Mouse (Mus musculus) hindbrain, embryonic 10.5 days (tissue): ENCODE measurements around the gene Gm3250. TPM values are rescaled to one million over a fixed set of nuclear protein-coding genes. Genes with fewer than 3 reads are reported as not detected.
"Not testable (repeated sequence)": the region's sequence is repeated elsewhere in the genome, so short reads cannot be mapped to it uniquely, and the experiment has no call there.

Experiments used
- DNase-seq: peaks from one replicate; pipeline ENCODE4 v3.0.0-alpha.2; 2017; ENCODE audit warnings: low spot score
- H3K27ac ChIP-seq: fragments of 300-500 bp; sonication (generic); 2 replicates; pipeline ENCODE4 v1.5.1; 2016; ENCODE audit warnings: mild to moderate bottlenecking, moderate library complexity
- H3K27me3 ChIP-seq: fragments of 300-500 bp; sonication (generic); 2 replicates; pipeline ENCODE4 v1.6.1; 2016; ENCODE audit warnings: mild to moderate bottlenecking; ENCODE audit not compliant: poor library complexity, insufficient read depth, severe bottlenecking
- H3K36me3 ChIP-seq: fragments of 300-500 bp; sonication (generic); 2 replicates; pipeline ENCODE4 v1.6.1; 2016; ENCODE audit warnings: mild to moderate bottlenecking, moderate library complexity
- H3K4me1 ChIP-seq: fragments of 300-500 bp; sonication (generic); replicated peaks from 2 replicates; pipeline ENCODE4 v1.6.1; 2016; ENCODE audit warnings: mild to moderate bottlenecking
- H3K4me3 ChIP-seq: fragments of 300-500 bp; sonication (generic); 2 replicates; pipeline ENCODE4 v1.5.1; 2016; ENCODE audit warnings: mild to moderate bottlenecking, moderate library complexity
- H3K9me3 ChIP-seq: fragments of 300-500 bp; sonication (generic); 2 replicates; pipeline ENCODE4 v1.6.1; 2016; ENCODE audit warnings: mild to moderate bottlenecking, moderate library complexity
- WGBS: fragments of 180-500 bp; shearing (Covaris S2); methylation state at CpG from one replicate; pipeline ENCODE4 v1.1.7; 2016; 5-methylcytosine and 5-hydroxymethylcytosine counted together
- polyA plus RNA-seq: library from polyadenylated mRNA; unstranded; fragments of >200 nt; fragmentation: Nextera tagmentation; extraction: Ambion mirVana; gene quantifications from 2 replicates; pipeline ENCODE4 v1.2.1, GENCODE M21; 2016

Gene Gm3250
- polyA plus RNA-seq, 1 experiment from 2014 or later, result not detected

DNA sequence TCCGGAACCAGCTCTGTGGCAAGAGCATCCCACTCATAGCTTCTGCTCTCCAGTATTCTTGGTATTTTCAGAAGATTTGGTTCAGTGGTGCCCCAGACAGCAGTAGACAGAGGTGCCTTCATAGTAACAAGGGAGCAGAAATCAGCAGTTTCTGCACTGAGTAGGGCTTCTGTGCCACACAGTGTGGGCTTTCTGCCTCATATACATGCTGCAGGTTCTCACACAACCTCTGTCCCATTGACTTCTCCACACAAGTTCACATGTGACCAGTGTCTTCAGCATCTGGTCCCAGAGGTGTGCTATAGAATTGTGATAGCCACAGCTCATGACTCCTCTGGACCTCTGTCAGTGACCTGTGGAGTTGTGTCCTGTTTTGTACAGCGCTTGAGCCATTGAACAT, 6.3 kb upstream of the Gm3250 start:
- no peaks in the 10 kb centered on the region for H3K9me3 ChIP-seq
- H3K4me3 ChIP-seq, result no peak overlapping the region
- DNase-seq, result no peak
- no peak overlapping the region for H3K27ac ChIP-seq
- 78% methylated on average over 2 of the region's 2 CpGs for WGBS
- 0 out of 2 replicates have a peak, but pooled peaks cover 5% of the 10 kb centered on the region for H3K4me1 ChIP-seq
- H3K27me3 ChIP-seq, result no peaks in the 10 kb centered on the region
- H3K36me3 ChIP-seq, result no peaks in the 10 kb centered on the region

DNA sequence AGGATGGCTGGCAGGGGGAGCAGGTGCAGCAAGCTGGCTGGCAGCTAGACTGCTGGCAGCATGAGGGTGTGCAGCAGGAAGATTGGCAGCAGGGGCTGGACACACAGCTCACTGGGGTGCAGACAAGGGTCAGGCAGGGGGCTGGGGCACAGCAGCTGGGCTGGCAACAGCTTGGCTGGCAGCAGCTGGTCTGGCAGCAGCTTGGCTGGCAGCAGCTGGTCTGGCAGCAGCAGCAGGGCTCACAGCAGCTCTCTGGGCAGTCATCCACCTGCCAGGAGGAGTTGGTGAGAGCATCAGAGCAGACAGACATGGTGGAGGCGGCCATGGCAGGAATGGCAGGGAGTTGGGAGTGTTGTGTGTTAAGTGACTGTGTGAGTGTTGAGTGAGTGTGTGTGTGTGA, 5.5 kb upstream of the Gm3250 start, which contains the start of gene Gm7137:
Gene Gm7137 (minus strand): TSS at position 325 of the 400 bp plus-strand sequence.
- not testable (repeated sequence) for H3K27ac ChIP-seq, DNase-seq, H3K9me3 ChIP-seq, H3K27me3 ChIP-seq, H3K4me1 ChIP-seq, H3K4me3 ChIP-seq, H3K36me3 ChIP-seq
- 56% methylated on average over 1 of the region's 1 CpGs for WGBS

DNA sequence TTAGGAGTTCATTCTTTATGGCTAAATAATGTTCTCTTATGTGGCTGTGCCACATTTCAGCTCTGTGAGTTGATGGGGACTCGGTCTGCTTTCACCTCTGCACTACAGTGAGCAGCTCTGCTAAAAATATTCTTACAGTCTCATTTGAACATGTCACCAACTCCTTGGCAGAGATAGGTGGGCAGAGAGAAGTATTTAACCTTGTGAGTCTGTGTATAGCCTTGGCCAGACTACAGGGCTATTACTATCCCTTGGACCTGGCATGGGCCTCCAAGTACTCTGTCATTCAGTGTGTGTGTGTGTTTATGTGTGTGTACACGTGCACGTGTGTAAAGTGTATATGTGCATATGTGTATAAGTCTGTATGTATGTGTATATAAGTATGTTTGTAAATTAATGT, 1.1 kb upstream of the Gm3250 start:
- H3K36me3 ChIP-seq, result not testable (repeated sequence)

DNA sequence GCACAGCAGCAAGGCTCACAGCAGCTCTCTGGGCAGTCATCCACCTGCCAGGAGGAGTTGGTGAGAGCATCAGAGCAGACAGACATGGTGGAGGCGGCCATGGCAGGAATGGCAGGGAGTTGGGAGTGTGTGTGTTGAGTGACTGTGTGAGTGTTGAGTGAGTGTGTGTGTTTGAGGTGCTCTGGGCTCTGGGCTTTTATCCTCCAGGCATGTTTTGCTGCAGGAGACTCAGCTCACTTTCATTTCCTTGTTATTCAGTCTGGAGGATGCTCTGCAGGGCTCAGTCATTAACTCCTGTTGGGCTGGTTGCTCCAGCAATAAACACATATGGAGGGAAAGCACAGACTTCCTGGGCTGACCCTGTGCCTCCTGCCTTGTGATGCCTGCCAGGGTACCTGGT, 5.5 kb downstream of the Gm3250 start, which contains the start of gene Gm7138:
Gene Gm7138 (minus strand): TSS at position 101 of the 400 bp plus-strand sequence.
- 87% methylated on average over 1 of the region's 1 CpGs for WGBS
- H3K27me3 ChIP-seq, H3K9me3 ChIP-seq, H3K4me3 ChIP-seq, H3K36me3 ChIP-seq, H3K27ac ChIP-seq, DNase-seq, H3K4me1 ChIP-seq: not testable (repeated sequence)

More for the DNA sequence above, 1.1 kb upstream of the Gm3250 start:
- DNase-seq, H3K4me1 ChIP-seq, H3K4me3 ChIP-seq, H3K27ac ChIP-seq, H3K9me3 ChIP-seq, H3K27me3 ChIP-seq: not testable (repeated sequence)
- WGBS, result 95% methylated on average over 3 of the region's 3 CpGs

DNA sequence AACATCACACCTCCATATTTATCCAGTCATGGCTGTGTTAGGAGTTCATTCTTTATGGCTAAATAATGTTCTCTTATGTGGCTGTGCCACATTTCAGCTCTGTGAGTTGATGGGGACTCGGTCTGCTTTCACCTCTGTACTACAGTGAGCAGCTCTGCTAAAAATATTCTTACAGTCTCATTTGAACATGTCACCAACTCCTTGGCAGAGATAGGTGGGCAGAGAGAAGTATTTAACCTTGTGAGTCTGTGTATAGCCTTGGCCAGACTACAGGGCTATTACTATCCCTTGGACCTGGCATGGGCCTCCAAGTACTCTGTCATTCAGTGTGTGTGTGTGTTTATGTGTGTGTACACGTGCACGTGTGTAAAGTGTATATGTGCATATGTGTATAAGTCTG, 10.2 kb downstream of the Gm3250 start:
- H3K9me3 ChIP-seq, H3K36me3 ChIP-seq, H3K27ac ChIP-seq, H3K4me3 ChIP-seq, DNase-seq, H3K4me1 ChIP-seq, H3K27me3 ChIP-seq: not testable (repeated sequence)
- 97% methylated on average over 3 of the region's 3 CpGs for WGBS

DNA sequence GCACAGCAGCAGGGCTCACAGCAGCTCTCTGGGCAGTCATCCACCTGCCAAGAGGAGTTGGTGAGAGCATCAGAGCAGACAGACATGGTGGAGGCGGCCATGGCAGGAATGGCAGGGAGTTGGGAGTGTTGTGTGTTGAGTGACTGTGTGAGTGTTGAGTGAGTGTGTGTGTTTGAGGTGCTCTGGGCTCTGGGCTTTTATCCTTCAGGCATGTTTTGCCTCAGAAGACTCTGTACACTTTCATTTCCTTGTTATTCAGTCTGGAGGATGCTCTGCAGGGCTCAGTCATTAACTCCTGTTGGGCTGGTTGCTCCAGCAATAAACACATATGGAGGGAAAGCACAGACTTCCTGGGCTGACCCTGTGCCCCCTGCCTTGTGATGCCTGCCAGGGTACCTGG, 11.1 kb downstream of the Gm3250 start, which contains the start of gene Gm3238:
Gene Gm3238 (minus strand): TSS at position 101 of the 400 bp plus-strand sequence.
- not testable (repeated sequence) for H3K36me3 ChIP-seq, H3K27ac ChIP-seq, H3K4me1 ChIP-seq, DNase-seq, H3K27me3 ChIP-seq, H3K4me3 ChIP-seq, H3K9me3 ChIP-seq
- 71% methylated on average over 1 of the region's 1 CpGs for WGBS

DNA sequence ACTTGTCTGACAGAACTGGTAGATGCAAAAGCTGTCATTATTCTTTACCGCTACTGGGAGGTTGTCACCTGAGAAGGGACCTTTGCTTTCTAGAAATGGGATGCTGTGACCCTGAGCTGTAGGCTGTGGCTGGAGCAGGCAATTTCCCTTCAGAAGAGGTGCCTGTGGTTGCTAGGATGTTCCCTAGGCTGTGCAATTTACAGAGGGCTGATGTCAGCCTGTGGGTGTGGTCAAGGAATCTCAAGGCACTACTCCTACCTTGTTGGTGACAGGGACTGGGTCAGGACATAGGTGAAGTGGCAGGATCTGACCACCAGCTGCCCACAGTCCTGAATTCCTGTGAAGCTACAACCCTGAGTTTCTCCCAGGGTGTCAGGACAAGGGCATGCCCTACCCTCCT, 12.6 kb downstream of the Gm3250 start:
- Histone ChIP-seq H3K4me3 (no peak overlapping the region), H3K9me3 (no peaks in the 10 kb centered on the region), H3K36me3 (no peaks in the 10 kb centered on the region), H3K4me1 (no peaks in the 10 kb centered on the region; the same call in 1 of the 2 replicates), H3K27ac (no peak overlapping the region), H3K27me3 (no peaks in the 10 kb centered on the region)
- WGBS, result 84% methylated on average over 1 of the region's 1 CpGs
- no peak for DNase-seq

DNA sequence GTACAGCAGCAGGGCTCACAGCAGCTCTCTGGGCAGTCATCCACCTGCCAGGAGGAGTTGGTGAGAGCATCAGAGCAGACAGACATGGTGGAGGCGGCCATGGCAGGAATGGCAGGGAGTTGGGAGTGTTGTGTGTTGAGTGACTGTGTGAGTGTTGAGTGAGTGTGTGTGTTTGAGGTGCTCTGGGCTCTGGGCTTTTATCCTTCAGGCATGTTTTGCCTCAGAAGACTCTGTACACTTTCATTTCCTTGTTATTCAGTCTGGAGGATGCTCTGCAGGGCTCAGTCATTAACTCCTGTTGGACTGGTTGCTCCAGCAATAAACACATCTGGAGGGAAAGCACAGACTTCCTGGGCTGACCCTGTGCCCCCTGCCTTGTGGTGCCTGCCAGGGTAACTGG, 22.8 kb downstream of the Gm3250 start, which contains the start of gene Gm3233:
Gene Gm3233 (minus strand): TSS at position 101 of the 400 bp plus-strand sequence.
- not testable (repeated sequence) for DNase-seq, H3K27ac ChIP-seq, H3K4me1 ChIP-seq, H3K27me3 ChIP-seq, H3K4me3 ChIP-seq, H3K9me3 ChIP-seq, H3K36me3 ChIP-seq
- WGBS, result 67% methylated on average over 1 of the region's 1 CpGs

DNA sequence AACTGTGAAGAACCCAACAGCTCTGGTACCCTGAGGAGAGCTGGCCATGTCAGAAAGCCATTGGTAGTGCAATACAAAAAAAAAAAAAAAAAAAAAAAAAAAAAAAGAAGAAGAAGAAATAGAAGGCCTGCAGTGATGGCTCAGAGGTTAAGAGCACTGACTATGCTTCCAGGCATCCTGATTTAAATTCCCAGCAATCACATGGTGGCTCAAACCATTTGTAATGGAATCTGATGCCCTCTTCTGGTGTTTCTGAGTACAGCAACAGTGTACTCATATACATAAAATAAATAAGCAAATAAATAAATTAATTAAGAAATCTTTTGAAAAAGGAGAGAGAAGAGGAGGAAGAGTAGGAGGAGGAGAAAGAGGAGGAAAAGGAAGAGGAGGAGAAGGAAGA, 28.9 kb downstream of the Gm3250 start:
- Histone ChIP-seq H3K9me3 (0 out of 2 replicates have a peak, but pooled peaks cover 2% of the 10 kb centered on the region), H3K4me3 (no peak overlapping the region), H3K27me3 (no peaks in the 10 kb centered on the region), H3K36me3 (no peaks in the 10 kb centered on the region), H3K4me1 (peaks cover 9% of the 10 kb centered on the region; the same call in 1 of the 2 replicates), H3K27ac (no peak overlapping the region)
- DNase-seq, result no peak

DNA sequence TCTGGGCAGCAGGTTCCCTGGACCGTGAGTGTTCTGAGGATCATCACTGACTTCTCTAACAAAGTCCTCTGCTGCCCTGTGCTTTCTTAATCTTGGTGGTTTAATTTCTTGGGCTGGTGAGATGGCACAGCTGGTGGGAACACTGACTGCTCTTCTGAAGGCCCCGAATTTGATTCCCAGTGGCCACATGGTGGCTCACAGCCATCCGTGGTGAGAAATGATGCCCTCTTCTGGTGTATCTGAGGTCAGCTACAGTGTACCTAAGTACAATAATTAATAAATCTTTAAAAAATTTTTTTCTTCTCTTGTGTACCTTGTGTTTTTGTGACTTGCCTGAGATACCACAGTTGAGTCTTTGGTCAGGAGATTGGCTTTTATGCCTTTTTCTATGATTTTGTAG, 30.0 kb downstream of the Gm3250 start:
- not testable (repeated sequence) for H3K9me3 ChIP-seq, H3K36me3 ChIP-seq, H3K27ac ChIP-seq, H3K27me3 ChIP-seq, DNase-seq, H3K4me1 ChIP-seq, H3K4me3 ChIP-seq
- 68% methylated on average over 3 of the region's 3 CpGs for WGBS

DNA sequence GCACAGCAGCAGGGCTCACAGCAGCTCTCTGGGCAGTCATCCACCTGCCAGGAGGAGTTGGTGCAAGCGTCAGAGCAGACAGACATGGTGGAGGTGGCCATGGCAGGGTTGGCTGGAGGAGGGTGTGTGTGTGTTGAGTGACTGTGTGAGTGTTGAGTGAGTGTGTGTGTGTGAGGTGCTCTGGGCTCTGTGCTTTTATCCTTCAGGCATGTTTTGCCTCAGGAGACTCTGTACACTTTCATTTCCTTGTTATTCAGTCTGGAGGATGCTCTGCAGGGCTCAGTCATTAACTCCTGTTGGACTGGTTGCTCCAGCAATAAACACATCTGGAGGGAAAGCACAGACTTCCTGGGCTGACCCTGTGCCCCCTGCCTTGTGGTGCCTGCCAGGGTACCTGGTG, 31.1 kb downstream of the Gm3250 start, which contains the start of gene Gm9736:
Gene Gm9736 (minus strand): TSS at position 101 of the 400 bp plus-strand sequence.
- H3K27ac ChIP-seq, H3K27me3 ChIP-seq, H3K4me3 ChIP-seq, H3K36me3 ChIP-seq, H3K9me3 ChIP-seq, DNase-seq, H3K4me1 ChIP-seq: not testable (repeated sequence)
- 53% methylated on average over 1 of the region's 1 CpGs for WGBS

DNA sequence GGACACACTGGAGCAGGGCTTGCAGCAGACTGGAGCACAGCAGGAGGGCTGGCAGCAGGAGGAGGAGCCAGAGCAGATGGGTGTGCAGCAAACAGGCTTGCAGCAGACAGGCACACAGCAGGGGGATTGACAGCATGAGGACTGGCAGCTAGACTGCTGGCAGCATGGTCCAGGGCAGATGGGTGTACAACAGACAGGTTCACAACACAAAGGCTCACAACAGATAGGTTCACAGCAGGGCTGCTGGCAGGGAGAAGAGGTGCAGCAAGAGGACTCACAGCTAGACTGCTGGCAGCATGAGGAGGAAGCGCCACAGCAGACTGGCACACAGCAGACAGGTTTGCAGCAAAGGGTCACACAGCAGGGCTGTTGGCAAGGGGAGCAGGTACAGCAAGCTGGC, 31.7 kb downstream of the Gm3250 start:
- H3K4me1 ChIP-seq, result not testable (repeated sequence)

DNA sequence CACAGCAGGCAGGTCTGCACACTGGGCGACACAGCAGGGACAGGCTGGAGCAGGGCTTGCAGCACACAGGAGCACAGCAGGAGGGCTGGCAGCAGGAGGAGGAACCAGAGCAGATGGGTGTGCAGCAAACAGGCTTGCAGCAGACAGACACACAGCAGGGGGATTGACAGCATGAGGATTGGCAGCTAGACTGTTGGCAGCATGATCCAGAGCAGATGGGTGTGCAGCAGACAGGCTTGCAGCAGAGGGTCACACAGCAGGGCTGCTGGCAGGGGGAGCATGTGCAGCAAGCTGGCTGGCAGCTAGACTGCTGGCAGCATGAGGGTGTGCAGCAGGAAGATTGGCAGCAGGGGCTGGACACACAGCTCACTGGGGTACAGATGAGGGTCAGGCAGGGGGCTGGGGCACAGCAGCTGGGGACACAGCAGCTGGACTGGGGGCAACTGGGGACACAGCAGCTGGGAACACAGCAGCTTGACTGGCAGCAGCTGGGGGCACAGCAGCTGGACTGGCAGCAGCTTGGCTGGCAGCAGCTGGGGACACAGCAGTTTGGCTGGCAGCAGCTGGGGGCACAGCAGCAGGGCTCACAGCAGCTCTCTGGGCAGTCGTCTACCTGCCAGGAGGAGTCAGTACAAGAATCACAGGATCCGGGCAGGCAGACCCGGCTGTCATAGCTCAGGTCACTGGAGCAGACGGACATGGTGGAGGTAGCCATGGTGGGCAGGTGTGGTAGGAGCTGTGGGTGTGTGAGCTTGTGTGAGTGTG, 40.2 kb downstream of the Gm3250 start, which contains the start of gene Gm18596:
Gene Gm18596 (minus strand): TSS at position 715 of the 765 bp plus-strand sequence.
- Histone ChIP-seq H3K27ac (peak within 1 kb of the TSS; percentile 9), H3K4me1 (peaks cover 41% of the 10 kb centered on the region)
- not testable (repeated sequence) for H3K27me3 ChIP-seq, H3K9me3 ChIP-seq, DNase-seq, H3K4me3 ChIP-seq, H3K36me3 ChIP-seq
- 47% methylated on average over 5 of the region's 5 CpGs for WGBS

More for the DNA sequence above, 31.7 kb downstream of the Gm3250 start:
- 71% methylated on average over 1 of the region's 1 CpGs for WGBS
- H3K27ac ChIP-seq, H3K27me3 ChIP-seq, H3K9me3 ChIP-seq, H3K4me3 ChIP-seq, H3K36me3 ChIP-seq, DNase-seq: not testable (repeated sequence)
